Mouse (Mus musculus) C2C12 (cell line): Measurements from ENCODE around the gene Cmas.

Experiments used
- CTCF ChIP-seq: IDR thresholded peaks from one replicate; pipeline ENCODE4 v1.5.1; 2011; ENCODE audit not compliant: control insufficient read depth, insufficient read depth, insufficient read length
- MYOG ChIP-seq: IDR thresholded peaks from one replicate; pipeline ENCODE4 v1.6.1; 2011; ENCODE audit not compliant: control insufficient read depth, insufficient read length; ENCODE audit errors: extremely low read depth
- USF1 ChIP-seq: IDR thresholded peaks from one replicate; pipeline ENCODE4 v1.6.1; 2011; ENCODE audit warnings: low read depth, mild to moderate bottlenecking, control low read depth, moderate library complexity

DNA sequence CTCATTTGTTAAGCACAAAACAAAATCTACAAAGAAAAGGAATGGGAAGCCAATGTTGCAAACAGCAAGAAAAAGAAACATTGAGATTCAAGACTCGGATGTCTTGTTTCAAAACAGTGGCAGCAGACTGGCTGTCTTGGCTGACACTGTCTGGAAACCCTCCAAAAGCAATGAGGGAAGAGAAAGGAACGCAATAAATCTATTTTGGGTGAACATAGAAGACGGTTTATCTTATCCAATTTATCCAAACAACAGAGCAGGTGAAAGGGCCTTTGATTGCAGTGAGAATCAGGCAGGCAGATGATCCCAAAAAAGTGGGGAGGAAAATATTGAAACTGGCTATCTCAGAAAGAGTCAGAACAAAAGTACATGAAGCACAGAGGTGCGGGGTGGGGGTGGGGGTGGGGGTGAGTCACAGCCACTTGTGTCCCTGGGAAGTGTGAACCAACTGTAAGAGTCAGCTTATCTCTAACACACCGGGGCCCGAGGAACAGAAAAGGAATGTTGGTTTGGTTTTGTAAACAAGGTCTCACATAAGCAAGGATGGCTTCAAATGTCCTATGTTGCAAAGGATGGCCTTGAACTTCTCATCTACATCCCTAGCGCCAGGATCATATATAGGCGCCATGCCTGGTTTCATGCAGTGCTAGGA is 8.3 kb upstream of the Cmas start:
- no peak for TF ChIP-seq CTCF
- TF ChIP-seq USF1, result no peak
- no peak for TF ChIP-seq MYOG
